Mouse (Mus musculus) liver, embryonic 11.5 days (tissue): ENCODE measurements around the gene Olfml3. TPM values are rescaled to one million over a fixed set of nuclear protein-coding genes. Genes with fewer than 3 reads are reported as not detected.

Experiments used
- ATAC-seq: fragments of 200-750 bp; cut with Nextera tagmentation; replicated peaks from 2 replicates; pipeline ENCODE4 v1.8.0; 2017; ENCODE audit warnings: moderate number of reproducible peaks, mild to moderate bottlenecking, moderate TSS enrichment, moderate library complexity; ENCODE audit not compliant: low FRiP score
- DNase-seq: peaks from one replicate; pipeline ENCODE4 v3.0.0-alpha.2; 2017; ENCODE audit warnings: low spot score
- H3K27ac ChIP-seq: fragments of 300-500 bp; sonication (generic); 2 replicates; pipeline ENCODE4 v1.5.1; 2014; ENCODE audit warnings: mild to moderate bottlenecking, low read depth, low read length, control low read depth
- H3K27me3 ChIP-seq: fragments of 300-500 bp; sonication (generic); replicated peaks from 2 replicates; pipeline ENCODE4 v1.6.1; 2014; ENCODE audit warnings: low read length, mixed read lengths; ENCODE audit not compliant: control insufficient read depth, insufficient read depth
- H3K36me3 ChIP-seq: fragments of 300-500 bp; sonication (generic); 2 replicates; pipeline ENCODE4 v1.6.1; 2014; ENCODE audit warnings: mild to moderate bottlenecking, low read length, moderate library complexity, mixed read lengths; ENCODE audit not compliant: control insufficient read depth, insufficient read depth
- H3K4me1 ChIP-seq: fragments of 300-500 bp; sonication (generic); replicated peaks from 2 replicates; pipeline ENCODE4 v1.6.1; 2014; ENCODE audit warnings: low read length, mixed read lengths; ENCODE audit not compliant: control insufficient read depth, insufficient read depth
- H3K4me2 ChIP-seq: fragments of 300-500 bp; sonication (generic); 2 replicates; pipeline ENCODE4 v1.6.1; 2014; ENCODE audit warnings: mild to moderate bottlenecking, control low read depth, moderate library complexity
- H3K4me3 ChIP-seq: fragments of 300-500 bp; sonication (generic); 2 replicates; pipeline ENCODE4 v1.5.1; 2014; ENCODE audit warnings: low read depth, low read length, control low read depth
- H3K9ac ChIP-seq: fragments of 300-500 bp; sonication (generic); 2 replicates; pipeline ENCODE4 v1.6.1; 2014; ENCODE audit warnings: low read depth, low read length, control low read depth
- H3K9me3 ChIP-seq: fragments of 300-500 bp; sonication (generic); 2 replicates; pipeline ENCODE4 v1.6.1; 2016; ENCODE audit warnings: low read length, inconsistent platforms, mixed read lengths; ENCODE audit not compliant: control insufficient read depth
- WGBS: fragments of 180-500 bp; shearing (Covaris S2); extraction: QIAGEN DNeasy Blood & Tissue Kit; methylation state at CpG from one replicate; pipeline ENCODE4 v1.1.7; 2014; 5-methylcytosine and 5-hydroxymethylcytosine counted together
- polyA plus RNA-seq: library from polyadenylated mRNA; unstranded; fragments of >200 nt; fragmentation: Nextera tagmentation; extraction: Ambion mirVana; gene quantifications from 2 replicates; pipeline ENCODE4 v1.2.1, GENCODE M21; 2014

The Olfml3 gene
- polyA plus RNA-seq, 1 experiment from 2014 or later = 8.5 TPM

- H3K4me1 ChIP-seq = no peaks in the 10 kb centered on the region
- no peaks in the 10 kb centered on the region for H3K27me3 ChIP-seq
- no peak overlapping the region for H3K27ac ChIP-seq
- no peaks in the 10 kb centered on the region for H3K36me3 ChIP-seq
- no peak for ATAC-seq
- no peak overlapping the region for H3K4me2 ChIP-seq
- 79% methylated on average over 4 of the region's 4 CpGs for WGBS
- DNase-seq = no peak
- H3K9me3 ChIP-seq = no peaks in the 10 kb centered on the region
- no peak overlapping the region for H3K4me3 ChIP-seq
- H3K9ac ChIP-seq = no peak overlapping the region
Observed at GRCm38 (mm10) chr3:103718728-103719127, 19.1 kb downstream of the Olfml3 start.

- H3K9me3 ChIP-seq = no peaks in the 10 kb centered on the region
- H3K27ac ChIP-seq = no peak overlapping the region
- H3K9ac ChIP-seq = no peak overlapping the region
- H3K4me1 ChIP-seq = no peaks in the 10 kb centered on the region
- no peak overlapping the region for H3K4me2 ChIP-seq
- no peak overlapping the region for H3K4me3 ChIP-seq
- DNase-seq (no peak), ATAC-seq (no peak)
- WGBS = 64% methylated on average over 15 of the region's 15 CpGs
- no peaks in the 10 kb centered on the region for H3K27me3 ChIP-seq
- no peaks in the 10 kb centered on the region for H3K36me3 ChIP-seq
Observed at GRCm38 (mm10) chr3:103716774-103717760, 20.7 kb downstream of the Olfml3 start.

DNA sequence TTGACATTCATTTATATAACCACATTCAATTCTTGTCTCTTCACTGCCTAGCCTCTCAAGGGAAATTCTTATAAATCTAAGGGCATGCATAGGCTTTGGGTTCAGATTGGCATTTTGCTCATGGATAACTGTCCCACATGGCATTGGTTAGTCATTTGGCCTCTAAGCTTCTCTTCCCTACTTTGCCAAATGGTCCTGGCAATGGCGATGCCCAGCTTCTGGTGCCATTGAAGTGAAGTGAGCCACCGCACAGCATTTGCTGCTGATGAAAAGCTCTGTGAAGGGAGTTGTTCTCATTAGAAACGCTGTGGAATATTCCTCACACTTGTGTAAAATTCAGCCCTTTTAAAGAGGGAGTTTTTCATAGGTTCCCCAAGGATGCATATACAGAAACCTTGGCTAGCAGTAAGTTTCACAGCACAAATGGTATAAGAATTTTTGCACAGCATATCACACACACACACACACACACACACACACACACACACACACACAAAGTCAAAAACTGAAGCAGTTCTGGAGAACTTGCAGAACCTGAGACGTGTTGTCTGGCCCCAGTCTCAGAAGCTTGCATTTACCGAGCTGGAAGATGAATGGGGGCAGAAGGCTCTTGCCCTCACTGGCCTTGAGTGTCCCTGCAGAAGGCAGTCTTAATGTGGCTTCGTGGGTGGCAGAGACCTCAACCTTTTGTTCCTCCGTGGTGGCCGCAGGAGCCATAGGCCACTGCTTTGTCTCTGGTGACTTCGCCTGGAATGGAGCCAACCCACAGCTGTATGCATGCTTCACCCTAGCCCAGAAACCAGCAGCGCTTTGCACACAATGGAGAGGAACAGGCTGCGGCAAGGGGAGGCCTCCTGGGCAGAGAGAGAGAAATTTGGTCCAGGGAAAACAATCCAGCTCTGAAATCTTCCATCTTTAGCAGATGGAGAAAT, 21.8 kb downstream of the Olfml3 start:
- H3K4me2 ChIP-seq = no peak overlapping the region
- DNase-seq (no peak), ATAC-seq (no peak)
- H3K9ac ChIP-seq = no peak overlapping the region
- H3K36me3 ChIP-seq = no peaks in the 10 kb centered on the region
- WGBS = 68% methylated on average over 11 of the region's 11 CpGs
- H3K4me1 ChIP-seq = no peaks in the 10 kb centered on the region
- H3K4me3 ChIP-seq = no peak overlapping the region
- H3K9me3 ChIP-seq = no peaks in the 10 kb centered on the region
- no peak overlapping the region for H3K27ac ChIP-seq
- H3K27me3 ChIP-seq = no peaks in the 10 kb centered on the region

DNA sequence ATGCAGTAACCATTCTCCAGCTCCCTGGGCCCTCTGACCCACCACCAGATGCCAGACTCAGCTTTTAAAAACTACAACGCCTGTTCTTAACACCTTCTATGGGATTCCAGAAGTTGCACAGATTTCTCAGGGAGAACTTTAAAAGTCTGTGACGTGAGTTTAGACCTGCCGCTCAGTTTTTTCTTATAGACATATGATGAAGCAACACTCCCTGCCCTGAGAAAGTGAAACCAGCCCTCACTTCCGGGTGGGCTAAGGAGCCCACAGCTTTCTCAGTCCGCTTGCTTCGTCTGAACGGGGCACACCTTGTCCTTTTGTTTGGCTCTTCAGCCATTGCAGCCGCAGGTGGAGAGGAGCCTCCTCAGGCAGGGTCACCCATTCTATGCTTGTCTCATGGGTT, 22.9 kb downstream of the Olfml3 start:
- no peak overlapping the region for H3K4me2 ChIP-seq
- 76% methylated on average over 8 of the region's 8 CpGs for WGBS
- H3K27ac ChIP-seq = no peak overlapping the region
- H3K36me3 ChIP-seq = no peaks in the 10 kb centered on the region
- ATAC-seq (no peak), DNase-seq (no peak)
- no peaks in the 10 kb centered on the region for H3K4me1 ChIP-seq
- H3K9me3 ChIP-seq = no peaks in the 10 kb centered on the region
- H3K9ac ChIP-seq = no peak overlapping the region
- H3K27me3 ChIP-seq = no peaks in the 10 kb centered on the region
- H3K4me3 ChIP-seq = no peak overlapping the region

GRCm38 (mm10) chr3:103714236-103714875, 23.4 kb downstream of the Olfml3 start:
- 62% methylated on average over 7 of the region's 7 CpGs for WGBS
- H3K9ac ChIP-seq = no peak overlapping the region
- H3K4me3 ChIP-seq = no peak overlapping the region
- no peak overlapping the region for H3K27ac ChIP-seq
- H3K9me3 ChIP-seq = no peaks in the 10 kb centered on the region
- H3K27me3 ChIP-seq = no peaks in the 10 kb centered on the region
- no peak for ATAC-seq
- no peaks in the 10 kb centered on the region for H3K4me1 ChIP-seq
- no peaks in the 10 kb centered on the region for H3K36me3 ChIP-seq
- no peak overlapping the region for H3K4me2 ChIP-seq
- no peak for DNase-seq

DNA sequence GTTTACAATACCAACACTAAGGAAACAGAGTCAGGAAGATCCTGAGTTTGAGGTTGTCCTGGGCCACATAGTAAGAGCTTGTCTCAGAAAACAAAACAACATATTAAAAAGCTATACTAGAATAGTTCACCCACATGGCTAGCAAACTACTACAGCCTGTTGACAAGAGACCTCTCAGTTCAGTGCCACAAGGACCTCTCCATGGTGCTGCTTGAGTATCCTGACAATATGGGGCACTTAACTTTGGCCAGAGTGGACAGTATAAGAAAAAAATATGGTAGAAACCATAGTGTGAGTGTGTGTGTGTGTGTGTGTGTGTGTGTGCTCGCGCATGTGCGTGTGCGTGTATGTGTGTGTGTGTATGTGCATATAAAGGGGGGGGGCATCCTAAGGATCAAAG, 25.6 kb downstream of the Olfml3 start:
- Histone ChIP-seq H3K9ac (no peak overlapping the region), H3K27ac (no peak overlapping the region), H3K4me3 (no peak overlapping the region), H3K27me3 (no peaks in the 10 kb centered on the region), H3K4me2 (no peak overlapping the region), H3K9me3 (no peaks in the 10 kb centered on the region), H3K36me3 (no peaks in the 10 kb centered on the region), H3K4me1 (no peaks in the 10 kb centered on the region)
- ATAC-seq (no peak), DNase-seq (no peak)
- WGBS = 91% methylated on average over 4 of the region's 4 CpGs

- no peaks in the 10 kb centered on the region for H3K27me3 ChIP-seq
- H3K36me3 ChIP-seq = no peaks in the 10 kb centered on the region
- DNase-seq (no peak), ATAC-seq (no peak)
- WGBS = 81% methylated on average over 5 of the region's 5 CpGs
- H3K4me2 ChIP-seq = no peak overlapping the region
- no peak overlapping the region for H3K4me3 ChIP-seq
- H3K27ac ChIP-seq = no peak overlapping the region
- H3K4me1 ChIP-seq = no peaks in the 10 kb centered on the region
- H3K9me3 ChIP-seq = no peaks in the 10 kb centered on the region
- no peak overlapping the region for H3K9ac ChIP-seq
Observed at GRCm38 (mm10) chr3:103709470-103710040, 28.2 kb downstream of the Olfml3 start.

DNA sequence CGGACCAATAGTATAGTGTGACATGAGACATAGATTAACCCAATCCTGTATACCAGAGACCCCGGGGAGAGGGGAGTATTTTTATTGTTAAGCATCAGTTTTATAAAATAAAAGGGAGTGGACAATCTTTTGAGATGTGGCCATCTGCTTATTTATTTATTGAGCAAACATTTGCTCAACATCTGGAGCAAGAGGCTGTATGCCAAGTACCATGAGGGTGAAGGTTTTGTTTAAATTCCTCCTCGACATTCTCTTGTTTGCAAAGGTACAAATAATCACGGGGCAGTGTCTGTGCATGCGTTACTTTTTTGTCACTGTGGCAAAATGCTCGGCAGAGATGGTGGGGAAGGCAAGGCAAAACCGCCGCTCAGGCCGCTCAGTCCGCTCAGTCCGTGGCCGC, 32.4 kb downstream of the Olfml3 start:
- no peak overlapping the region for H3K9ac ChIP-seq
- H3K4me1 ChIP-seq = no peaks in the 10 kb centered on the region
- no peak overlapping the region for H3K27ac ChIP-seq
- DNase-seq (no peak), ATAC-seq (no peak)
- H3K36me3 ChIP-seq = no peaks in the 10 kb centered on the region
- no peak overlapping the region for H3K4me2 ChIP-seq
- H3K27me3 ChIP-seq = no peaks in the 10 kb centered on the region
- no peaks in the 10 kb centered on the region for H3K9me3 ChIP-seq
- H3K4me3 ChIP-seq = no peak overlapping the region
- 82% methylated on average over 12 of the region's 12 CpGs for WGBS
